Mouse (Mus musculus): ENCODE results near the gene Rptor. TPM values are rescaled to one million over a fixed set of nuclear protein-coding genes. Genes with fewer than 3 reads are reported as not detected.

Rptor gene
- polyA plus RNA-seq, 1 experiment from 2014 or later, result 9.8 TPM

- no peak for ATAC-seq (replicated peaks; ENCODE audit: insufficient number of reproducible peaks, low FRiP score, low TSS enrichment)
- Histone ChIP-seq H3K36me3 (ENCODE audit: control insufficient read depth, insufficient read depth, low read length) (no peaks in the 10 kb centered on the region), H3K9me3 (replicated peaks; ENCODE audit: control insufficient read depth, low read length) (0 out of 2 replicates have a peak, but pooled peaks cover 2% of the 10 kb centered on the region), H3K27ac (ENCODE audit: low read depth, low read length) (no peak overlapping the region), H3K4me1 (ENCODE audit: control insufficient read depth, insufficient read depth, low read length) (0 out of 2 replicates have a peak, but pooled peaks cover 5% of the 10 kb centered on the region), H3K9ac (ENCODE audit: low read depth, low read length) (no peak overlapping the region), H3K4me2 (no peak overlapping the region), H3K4me3 (ENCODE audit: low read depth, low read length) (no peak overlapping the region), H3K27me3 (ENCODE audit: control insufficient read depth, insufficient read depth, low read length) (peaks cover under 1% of the 10 kb centered on the region)
- WGBS (ENCODE audit: insufficient replicate concordance), result 45% methylated on average over 4 of the region's 4 CpGs
Measured at GRCm38 (mm10) chr11:119933142-119933541, 330.4 kb downstream of the Rptor start.

DNA sequence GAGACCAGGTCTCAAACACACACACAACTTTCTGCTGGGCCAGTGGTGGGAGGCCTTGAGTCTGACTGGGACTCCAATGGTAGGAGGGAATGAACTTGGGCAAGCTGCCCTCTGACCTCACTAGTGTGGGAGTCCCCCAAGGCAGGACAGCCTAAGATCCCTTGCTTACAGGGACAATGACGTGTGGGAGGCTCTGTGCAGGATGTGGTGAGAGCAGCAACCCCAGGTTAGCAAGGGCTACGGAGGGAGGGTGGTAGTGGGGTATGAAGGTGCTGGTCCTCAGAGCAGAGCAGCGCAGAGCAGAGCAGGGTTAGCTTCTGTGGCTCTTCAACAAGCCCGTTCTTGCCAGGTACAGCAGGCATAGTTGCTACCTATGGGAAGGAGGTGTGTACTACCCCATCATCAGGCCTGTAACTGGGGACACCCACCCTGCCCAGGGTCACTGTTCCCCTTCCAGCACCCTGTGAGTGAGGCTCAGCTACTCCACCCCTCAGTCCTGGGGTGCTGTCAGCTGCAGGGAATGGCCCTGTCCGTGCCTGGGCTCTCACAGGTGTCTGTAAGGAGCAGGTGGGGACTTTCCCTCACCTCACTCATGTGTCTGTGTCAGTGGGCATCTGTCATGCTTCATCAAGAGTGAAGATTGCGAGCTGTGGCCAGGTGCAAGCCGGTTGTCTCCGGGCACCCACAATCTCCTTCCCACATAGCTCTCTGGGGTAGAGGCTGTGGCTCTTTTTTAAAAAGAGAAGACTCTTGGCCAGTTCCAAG, 331.3 kb downstream of the Rptor start:
- no peak overlapping the region for H3K27ac ChIP-seq (ENCODE audit: low read depth, low read length)
- 0 out of 2 replicates have a peak, but pooled peaks cover 2% of the 10 kb centered on the region for H3K9me3 ChIP-seq (replicated peaks; ENCODE audit: control insufficient read depth, low read length)
- 72% methylated on average over 8 of the region's 8 CpGs for WGBS (ENCODE audit: insufficient replicate concordance)
- ATAC-seq (replicated peaks; ENCODE audit: insufficient number of reproducible peaks, low FRiP score, low TSS enrichment), result no peak
- no peak overlapping the region for H3K9ac ChIP-seq (ENCODE audit: low read depth, low read length)
- H3K36me3 ChIP-seq (ENCODE audit: control insufficient read depth, insufficient read depth, low read length), result no peaks in the 10 kb centered on the region
- H3K4me1 ChIP-seq (ENCODE audit: control insufficient read depth, insufficient read depth, low read length), result 0 out of 2 replicates have a peak, but pooled peaks cover 5% of the 10 kb centered on the region
- no peak overlapping the region for H3K4me3 ChIP-seq (ENCODE audit: low read depth, low read length)
- no peak overlapping the region for H3K4me2 ChIP-seq
- peaks cover 4% of the 10 kb centered on the region for H3K27me3 ChIP-seq (ENCODE audit: control insufficient read depth, insufficient read depth, low read length)

DNA sequence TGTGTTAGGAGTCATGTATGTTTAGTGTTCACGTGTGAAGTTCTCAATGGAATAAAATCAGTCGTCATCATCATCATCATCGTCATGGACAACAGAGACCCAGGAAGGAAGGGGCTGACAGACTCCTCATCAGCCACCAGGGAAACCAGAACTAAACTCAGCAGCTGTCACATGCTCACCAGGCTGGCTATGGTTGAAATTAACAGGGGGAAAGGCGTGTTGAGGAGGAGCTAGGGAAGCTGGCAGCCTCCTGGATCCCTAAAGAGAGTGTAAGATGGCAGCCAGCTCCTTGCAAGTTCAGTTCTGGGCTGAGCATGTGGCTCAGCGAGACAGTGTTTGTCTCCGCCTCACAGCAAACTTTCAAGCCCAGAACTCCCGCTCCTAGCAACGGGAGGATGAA, 332.1 kb downstream of the Rptor start:
- Histone ChIP-seq H3K4me3 (ENCODE audit: low read depth, low read length) (no peak overlapping the region), H3K27me3 (ENCODE audit: control insufficient read depth, insufficient read depth, low read length) (peaks cover 4% of the 10 kb centered on the region), H3K36me3 (ENCODE audit: control insufficient read depth, insufficient read depth, low read length) (no peaks in the 10 kb centered on the region), H3K9me3 (replicated peaks; ENCODE audit: control insufficient read depth, low read length) (0 out of 2 replicates have a peak, but pooled peaks cover 2% of the 10 kb centered on the region), H3K4me2 (no peak overlapping the region), H3K4me1 (ENCODE audit: control insufficient read depth, insufficient read depth, low read length) (0 out of 2 replicates have a peak, but pooled peaks cover 5% of the 10 kb centered on the region), H3K27ac (ENCODE audit: low read depth, low read length) (no peak overlapping the region), H3K9ac (ENCODE audit: low read depth, low read length) (no peak overlapping the region)
- ATAC-seq (replicated peaks; ENCODE audit: insufficient number of reproducible peaks, low FRiP score, low TSS enrichment), result no peak
- WGBS (ENCODE audit: insufficient replicate concordance), result 67% methylated on average over 8 of the region's 8 CpGs

DNA sequence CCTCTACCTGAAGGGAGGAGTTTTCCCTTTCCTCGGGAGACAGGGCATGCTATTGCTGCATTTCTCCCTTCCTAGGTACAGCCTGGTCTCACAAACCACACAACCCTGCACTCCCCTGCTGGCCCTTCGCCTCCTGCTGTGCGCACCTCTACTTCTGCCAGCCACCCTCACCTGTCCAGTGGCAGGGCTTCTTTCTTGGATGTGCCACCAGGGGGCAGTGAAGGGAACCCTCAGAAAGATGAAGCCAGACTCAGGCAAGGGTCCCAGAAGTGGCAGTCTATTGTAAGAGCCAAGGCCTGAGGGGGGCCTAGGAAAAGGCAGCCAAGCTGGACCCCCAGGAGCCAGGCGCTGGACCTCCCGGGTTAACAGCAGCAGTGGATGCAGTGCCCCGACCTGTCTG, 332.8 kb downstream of the Rptor start:
- Histone ChIP-seq H3K36me3 (ENCODE audit: control insufficient read depth, insufficient read depth, low read length) (no peaks in the 10 kb centered on the region), H3K27ac (ENCODE audit: low read depth, low read length) (no peak overlapping the region), H3K4me2 (no peak overlapping the region), H3K27me3 (ENCODE audit: control insufficient read depth, insufficient read depth, low read length) (peaks cover 7% of the 10 kb centered on the region), H3K4me1 (ENCODE audit: control insufficient read depth, insufficient read depth, low read length) (0 out of 2 replicates have a peak, but pooled peaks cover 5% of the 10 kb centered on the region), H3K9me3 (replicated peaks; ENCODE audit: control insufficient read depth, low read length) (0 out of 2 replicates have a peak, but pooled peaks cover 2% of the 10 kb centered on the region), H3K9ac (ENCODE audit: low read depth, low read length) (no peak overlapping the region), H3K4me3 (ENCODE audit: low read depth, low read length) (no peak overlapping the region)
- 30% methylated on average over 6 of the region's 6 CpGs for WGBS (ENCODE audit: insufficient replicate concordance)
- no peak for ATAC-seq (replicated peaks; ENCODE audit: insufficient number of reproducible peaks, low FRiP score, low TSS enrichment)

GRCm38 (mm10) chr11:119936456-119936855, 333.8 kb downstream of the Rptor start:
- WGBS (ENCODE audit: insufficient replicate concordance), result 82% methylated on average over 2 of the region's 2 CpGs

DNA sequence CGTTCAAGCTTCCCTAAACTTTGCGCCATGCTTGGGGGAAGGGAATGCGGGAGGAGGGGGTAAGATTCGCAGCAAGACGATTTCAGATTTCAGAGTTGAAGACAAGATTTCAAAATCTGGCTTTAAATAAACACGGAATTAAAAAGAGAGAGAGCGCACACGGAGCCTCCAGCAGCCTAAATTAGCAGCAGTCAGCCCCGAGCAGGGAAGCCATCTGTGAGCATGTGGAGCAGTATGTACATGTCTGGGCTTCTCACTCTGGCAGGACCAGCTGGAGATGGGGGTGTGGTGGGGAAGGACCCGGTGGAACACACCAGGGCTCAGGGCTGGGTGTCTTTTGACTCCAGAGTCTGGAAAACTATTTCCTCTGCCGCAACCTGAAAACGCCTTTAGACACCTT, 334.5 kb downstream of the Rptor start:
- H3K4me2 ChIP-seq, result no peak overlapping the region
- WGBS (ENCODE audit: insufficient replicate concordance), result 52% methylated on average over 12 of the region's 12 CpGs
- no peak overlapping the region for H3K9ac ChIP-seq (ENCODE audit: low read depth, low read length)
- H3K9me3 ChIP-seq (replicated peaks; ENCODE audit: control insufficient read depth, low read length), result no peaks in the 10 kb centered on the region
- peaks cover 7% of the 10 kb centered on the region for H3K27me3 ChIP-seq (ENCODE audit: control insufficient read depth, insufficient read depth, low read length)
- ATAC-seq (replicated peaks; ENCODE audit: insufficient number of reproducible peaks, low FRiP score, low TSS enrichment), result no peak
- no peak overlapping the region for H3K27ac ChIP-seq (ENCODE audit: low read depth, low read length)
- H3K4me3 ChIP-seq (ENCODE audit: low read depth, low read length), result no peak overlapping the region
- H3K36me3 ChIP-seq (ENCODE audit: control insufficient read depth, insufficient read depth, low read length), result no peaks in the 10 kb centered on the region
- peaks cover 8% of the 10 kb centered on the region; the same call in 1 of the 2 replicates for H3K4me1 ChIP-seq (ENCODE audit: control insufficient read depth, insufficient read depth, low read length)

More at GRCm38 (mm10) chr11:119936456-119936855, 333.8 kb downstream of the Rptor start:
- Histone ChIP-seq H3K27ac (ENCODE audit: low read depth, low read length) (no peak overlapping the region), H3K4me2 (no peak overlapping the region), H3K4me1 (ENCODE audit: control insufficient read depth, insufficient read depth, low read length) (peaks cover 5% of the 10 kb centered on the region; the same call in 1 of the 2 replicates), H3K9me3 (replicated peaks; ENCODE audit: control insufficient read depth, low read length) (no peaks in the 10 kb centered on the region), H3K4me3 (ENCODE audit: low read depth, low read length) (no peak overlapping the region), H3K36me3 (ENCODE audit: control insufficient read depth, insufficient read depth, low read length) (no peaks in the 10 kb centered on the region), H3K27me3 (ENCODE audit: control insufficient read depth, insufficient read depth, low read length) (peaks cover 7% of the 10 kb centered on the region), H3K9ac (ENCODE audit: low read depth, low read length) (no peak overlapping the region)
- no peak for ATAC-seq (replicated peaks; ENCODE audit: insufficient number of reproducible peaks, low FRiP score, low TSS enrichment)

DNA sequence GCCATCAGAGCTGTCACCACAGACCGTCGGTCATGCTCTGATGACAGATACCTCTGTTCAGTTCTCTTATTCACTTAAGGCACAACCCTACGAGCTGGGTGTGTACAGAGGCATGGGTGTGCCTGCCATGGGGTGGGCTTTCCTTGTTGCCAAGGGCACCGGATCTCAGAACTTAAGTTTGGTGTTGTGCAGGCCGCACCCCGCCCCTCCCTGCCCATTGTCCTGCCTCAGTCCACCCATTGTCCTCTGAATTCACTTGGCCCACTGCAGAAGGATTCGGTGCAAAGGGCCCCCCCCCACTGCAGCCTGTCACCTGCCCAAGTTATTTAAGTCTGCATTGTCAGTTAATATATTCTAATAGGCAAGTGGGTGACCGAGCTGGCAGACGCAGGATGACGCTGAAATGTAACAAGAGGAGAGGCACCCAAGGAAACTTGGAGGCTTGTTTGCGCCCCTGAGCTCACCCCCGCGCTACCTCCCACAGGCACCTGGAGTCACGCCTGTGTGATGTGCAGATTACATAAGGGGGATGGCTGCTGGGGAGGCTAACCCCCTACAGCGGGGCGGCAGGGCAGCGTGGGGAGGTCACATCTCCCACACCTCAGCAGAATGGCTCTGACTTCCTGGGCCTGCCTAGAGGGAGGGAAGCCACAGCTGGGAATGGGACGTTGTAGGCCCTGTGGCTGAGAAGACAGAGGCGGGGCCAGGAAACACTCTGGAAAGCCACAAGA, 335.2 kb downstream of the Rptor start:
- H3K27ac ChIP-seq (ENCODE audit: low read depth, low read length), result no peak overlapping the region
- 43% methylated on average over 19 of the region's 19 CpGs for WGBS (ENCODE audit: insufficient replicate concordance)
- H3K9me3 ChIP-seq (replicated peaks; ENCODE audit: control insufficient read depth, low read length), result no peaks in the 10 kb centered on the region
- no peaks in the 10 kb centered on the region for H3K36me3 ChIP-seq (ENCODE audit: control insufficient read depth, insufficient read depth, low read length)
- H3K27me3 ChIP-seq (ENCODE audit: control insufficient read depth, insufficient read depth, low read length), result peaks cover 7% of the 10 kb centered on the region
- ATAC-seq (replicated peaks; ENCODE audit: insufficient number of reproducible peaks, low FRiP score, low TSS enrichment), result no peak
- no peak overlapping the region for H3K4me2 ChIP-seq
- H3K4me3 ChIP-seq (ENCODE audit: low read depth, low read length), result no peak overlapping the region
- no peak overlapping the region for H3K9ac ChIP-seq (ENCODE audit: low read depth, low read length)
- peaks cover 6% of the 10 kb centered on the region; the same call in 1 of the 2 replicates for H3K4me1 ChIP-seq (ENCODE audit: control insufficient read depth, insufficient read depth, low read length)

DNA sequence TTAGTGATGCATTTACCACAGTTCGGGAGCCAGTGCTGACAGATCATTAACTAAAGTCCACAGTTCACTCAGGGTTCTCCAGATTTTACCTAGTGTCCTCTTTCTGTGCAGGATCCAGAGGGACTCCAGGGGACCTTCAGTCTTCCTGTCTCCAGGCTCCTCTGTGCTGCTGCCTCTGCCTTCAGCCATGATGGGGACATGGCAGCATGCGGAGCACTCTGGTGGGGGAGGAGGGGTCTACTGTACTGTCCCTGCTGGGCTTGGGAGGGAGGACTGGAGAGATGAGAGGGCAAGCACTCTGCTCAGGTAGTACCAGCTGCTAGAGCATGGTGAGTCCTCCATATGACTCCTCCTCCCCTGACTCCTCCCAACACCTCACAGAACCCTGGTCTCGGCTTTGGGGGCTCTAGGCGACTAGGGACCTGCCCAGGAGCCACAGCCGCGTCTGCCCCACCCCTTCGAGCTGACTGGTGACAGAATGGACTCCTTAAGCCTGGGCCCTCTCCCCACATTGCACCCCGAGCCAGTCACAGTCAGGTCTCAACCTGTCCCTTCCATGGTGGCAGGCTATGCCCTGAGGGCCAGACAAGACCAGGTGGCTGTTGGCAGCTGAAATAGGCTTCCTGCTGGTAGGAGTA, 336.5 kb downstream of the Rptor start:
- Histone ChIP-seq H3K4me2 (no peak overlapping the region), H3K27me3 (ENCODE audit: control insufficient read depth, insufficient read depth, low read length) (peaks cover 7% of the 10 kb centered on the region)

More for the DNA sequence above, 336.5 kb downstream of the Rptor start:
- WGBS (ENCODE audit: insufficient replicate concordance), result 43% methylated on average over 8 of the region's 8 CpGs
- no peak overlapping the region for H3K27ac ChIP-seq (ENCODE audit: low read depth, low read length)
- ATAC-seq (replicated peaks; ENCODE audit: insufficient number of reproducible peaks, low FRiP score, low TSS enrichment), result no peak
- H3K9me3 ChIP-seq (replicated peaks; ENCODE audit: control insufficient read depth, low read length), result no peaks in the 10 kb centered on the region
- no peak overlapping the region for H3K4me3 ChIP-seq (ENCODE audit: low read depth, low read length)
- no peaks in the 10 kb centered on the region for H3K36me3 ChIP-seq (ENCODE audit: control insufficient read depth, insufficient read depth, low read length)
- H3K4me1 ChIP-seq (ENCODE audit: control insufficient read depth, insufficient read depth, low read length), result peaks cover 12% of the 10 kb centered on the region
- H3K9ac ChIP-seq (ENCODE audit: low read depth, low read length), result no peak overlapping the region
